Mouse (Mus musculus): ENCODE results near the gene Epb41l4b.

Gene Epb41l4b

GRCm38 (mm10) chr4:57113472-57114216 lies 29.6 kb downstream of the Epb41l4b start:
- no peak for DNase-seq

DNA sequence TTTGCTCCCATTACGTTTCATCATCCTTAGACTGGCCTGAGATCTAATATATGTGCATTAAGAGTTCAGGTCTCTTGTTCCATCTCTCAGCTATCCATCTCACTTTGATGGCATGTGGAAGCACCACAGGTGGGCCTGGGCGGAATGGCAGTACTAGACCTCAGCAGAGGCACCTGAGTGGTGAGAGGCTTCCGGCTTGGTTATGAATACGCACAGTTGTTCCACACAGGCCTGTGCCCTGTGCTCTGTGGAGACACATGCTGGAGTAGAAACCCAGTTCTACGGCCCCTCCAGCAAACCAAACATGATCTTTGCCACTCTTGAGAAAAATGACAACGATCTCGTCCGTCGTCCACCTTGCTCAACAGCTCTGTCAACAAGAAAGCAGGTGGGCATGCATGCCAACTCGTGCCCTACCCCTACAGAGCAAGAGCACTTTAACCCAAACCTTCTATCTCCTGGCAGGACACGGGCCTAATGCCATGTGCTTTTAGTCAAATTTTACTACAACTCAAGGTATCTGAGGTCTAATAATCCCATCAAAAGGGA lies 31.2 kb downstream of the Epb41l4b start:
- DNase-seq, result no peak

DNA sequence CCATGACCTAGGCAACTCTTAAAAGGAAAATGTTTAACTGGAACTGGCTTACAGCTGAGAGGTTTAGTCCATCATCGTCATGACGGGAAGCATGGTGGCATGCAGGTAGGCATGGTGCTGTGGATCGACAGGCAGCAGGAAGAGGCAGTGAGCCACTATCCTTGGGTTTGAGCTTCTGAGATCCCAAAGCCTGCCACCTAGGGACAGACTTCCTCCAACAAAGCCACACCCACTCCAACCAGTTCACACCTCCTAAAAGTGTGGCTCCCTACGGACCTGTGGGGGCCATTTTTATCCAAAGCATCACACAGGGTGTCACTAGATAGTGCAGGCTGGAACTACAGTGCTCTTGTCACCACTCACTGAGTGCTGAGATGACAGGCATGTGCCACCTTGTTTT lies 31.8 kb downstream of the Epb41l4b start:
- DNase-seq, result no peak

GRCm38 (mm10) chr4:57109543-57109942 lies 33.7 kb downstream of the Epb41l4b start:
- no peak for DNase-seq

DNA sequence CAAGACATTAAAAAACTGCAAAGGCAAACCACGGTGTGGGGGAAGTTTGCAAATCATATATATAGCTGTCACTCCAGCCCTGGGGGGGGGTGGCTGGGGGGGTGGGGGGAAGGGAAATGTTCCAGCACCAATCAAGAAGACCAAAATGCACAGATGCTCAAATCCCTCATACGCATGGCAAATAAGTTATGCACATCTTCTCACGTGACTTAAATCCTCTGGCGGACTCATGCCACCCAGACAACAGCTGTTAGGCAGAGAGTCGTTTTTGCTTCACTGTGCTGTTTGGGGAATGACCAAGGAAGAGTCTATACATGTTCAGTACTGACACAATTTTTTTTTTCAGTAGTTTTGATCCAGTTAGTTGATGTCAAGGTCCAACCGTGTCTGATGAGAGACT lies 37.9 kb downstream of the Epb41l4b start:
- no peak for DNase-seq

DNA sequence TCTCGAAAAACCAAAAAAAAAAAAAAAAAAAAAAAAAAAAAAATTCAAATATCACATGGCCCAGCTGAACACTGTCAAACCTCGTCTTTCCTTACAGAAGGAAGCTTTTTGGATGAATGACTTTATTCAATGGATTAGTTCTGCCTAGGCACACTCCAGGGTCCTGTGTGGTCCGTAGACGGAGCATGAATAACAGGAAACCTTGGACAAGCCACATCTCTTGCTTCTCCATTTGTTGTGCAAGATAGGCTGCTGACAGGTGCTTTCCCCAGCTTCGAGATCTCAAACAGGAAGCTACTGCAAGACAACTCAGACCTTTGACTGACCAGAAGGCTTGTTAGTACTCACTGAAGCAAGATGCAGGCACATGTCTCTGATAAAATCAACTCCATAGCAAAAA lies 39.4 kb downstream of the Epb41l4b start:
- no peak for DNase-seq

- DNase-seq, result no peak
Measured at GRCm38 (mm10) chr4:57101095-57101494, 42.1 kb downstream of the Epb41l4b start.

- DNase-seq, result no peak
Measured at GRCm38 (mm10) chr4:57097411-57097810, 45.8 kb downstream of the Epb41l4b start.

- DNase-seq, result no peak
Measured at GRCm38 (mm10) chr4:57095569-57095968, 47.7 kb downstream of the Epb41l4b start.

- DNase-seq, result no peak
Measured at GRCm38 (mm10) chr4:57091363-57091762, 51.9 kb downstream of the Epb41l4b start.

DNA sequence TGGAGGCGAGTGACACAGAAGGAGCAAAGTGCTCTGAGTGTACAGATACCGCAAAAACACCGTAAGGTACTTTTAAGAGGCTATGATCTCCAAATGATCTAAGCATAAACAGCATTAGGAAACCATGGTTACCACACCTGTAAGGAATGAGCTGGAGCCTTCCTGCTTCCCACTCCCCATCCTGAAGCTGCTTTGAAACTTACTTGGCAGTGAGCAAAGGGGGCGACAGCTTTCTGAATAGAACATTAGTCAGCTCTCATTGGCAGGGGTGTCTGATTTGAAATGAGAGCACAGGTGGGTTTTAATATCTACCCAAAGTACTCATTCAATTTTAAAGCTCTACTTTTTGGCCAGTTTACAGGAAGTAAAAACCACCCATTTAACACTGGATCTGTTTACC lies 54.9 kb downstream of the Epb41l4b start:
- no peak for DNase-seq

- no peak for DNase-seq
Measured at GRCm38 (mm10) chr4:57085750-57086400, 57.4 kb downstream of the Epb41l4b start.

DNA sequence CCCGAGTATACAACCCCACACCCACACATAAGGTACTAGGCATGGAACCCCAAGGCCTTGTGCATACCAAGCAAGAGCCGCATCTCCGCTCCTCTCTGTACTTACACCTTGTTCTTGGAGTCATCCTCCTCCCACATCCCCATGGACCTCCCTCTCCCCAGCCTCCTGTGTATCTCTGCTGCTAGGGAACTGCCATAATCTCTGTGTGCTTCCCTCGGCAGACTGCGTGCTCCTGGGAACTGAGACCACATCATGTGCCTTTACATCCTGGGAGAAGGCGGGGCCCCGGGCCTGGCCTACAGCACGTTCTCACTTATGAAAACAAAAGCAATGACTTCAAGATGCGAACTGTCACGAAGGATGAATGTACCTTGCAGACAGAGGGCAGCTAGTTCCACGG lies 59.6 kb downstream of the Epb41l4b start:
- no peak for DNase-seq

- DNase-seq, result no peak
Measured at GRCm38 (mm10) chr4:57082775-57083428, 60.3 kb downstream of the Epb41l4b start.

DNA sequence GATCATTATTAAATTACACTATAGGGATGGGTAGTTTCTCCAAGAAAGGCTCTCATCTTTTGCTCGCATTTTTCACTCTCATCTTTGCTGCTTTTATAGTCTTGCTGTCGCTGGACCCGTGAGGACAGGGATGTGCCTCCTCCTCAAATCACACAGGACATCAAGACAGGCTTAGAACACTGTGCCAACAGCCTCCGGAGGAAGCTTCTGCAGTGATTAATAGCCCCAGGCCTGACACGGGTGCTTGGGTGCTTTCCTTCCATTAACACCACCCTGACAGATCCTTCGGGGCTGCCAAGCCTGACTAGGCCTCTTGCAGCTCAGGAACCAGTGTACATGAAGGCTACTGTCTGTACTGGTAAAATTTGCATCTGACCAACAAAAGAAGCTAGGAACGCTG lies 61.8 kb downstream of the Epb41l4b start:
- DNase-seq, result no peak

GRCm38 (mm10) chr4:57073843-57074242 lies 69.4 kb downstream of the Epb41l4b start:
- peak; percentile 34 to 40 for DNase-seq

- DNase-seq, result peak; percentile 48 to 49
Measured at GRCm38 (mm10) chr4:57073174-57073573, 70.1 kb downstream of the Epb41l4b start.

GRCm38 (mm10) chr4:57070640-57071039 lies 72.6 kb downstream of the Epb41l4b start:
- DNase-seq, result no peak

- DNase-seq, result no peak
Measured at GRCm38 (mm10) chr4:57068397-57068796, 74.8 kb downstream of the Epb41l4b start.

GRCm38 (mm10) chr4:57067801-57068200 lies 75.4 kb downstream of the Epb41l4b start:
- DNase-seq, result no peak

- no peak for DNase-seq
Measured at GRCm38 (mm10) chr4:57066936-57067335, 76.3 kb downstream of the Epb41l4b start.

DNA sequence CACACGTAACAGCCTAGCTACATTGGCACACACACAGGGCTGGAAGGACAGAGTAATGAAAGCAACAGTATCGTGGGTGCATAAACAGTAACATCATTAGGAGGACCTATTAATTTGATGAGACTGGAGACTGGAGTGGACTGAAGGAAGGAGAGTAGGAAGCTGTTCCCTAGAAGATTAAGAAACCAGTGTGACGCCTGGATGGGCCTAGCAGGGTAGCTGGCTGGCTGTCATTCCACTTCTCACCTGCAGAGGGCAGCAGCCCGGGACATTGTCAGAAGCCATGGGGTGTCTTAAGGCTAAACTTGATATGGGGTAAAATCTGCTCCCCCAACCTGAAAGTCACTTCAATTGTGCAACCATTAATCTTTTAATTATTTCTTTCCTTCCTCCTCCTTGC lies 78.0 kb downstream of the Epb41l4b start:
- DNase-seq, result peak; percentile 71 to 91

- DNase-seq, result no peak
Measured at GRCm38 (mm10) chr4:57064830-57065229, 78.4 kb downstream of the Epb41l4b start.

All from kidney, postnatal 36 days (tissue).